Mouse (Mus musculus): ENCODE data around the gene Hibadh. TPM values are rescaled to one million over a fixed set of nuclear protein-coding genes. Genes with fewer than 3 reads are reported as not detected.

The Hibadh gene
- total RNA-seq, 2 experiments from 2014 or later, result 159 to 203 TPM

DNA sequence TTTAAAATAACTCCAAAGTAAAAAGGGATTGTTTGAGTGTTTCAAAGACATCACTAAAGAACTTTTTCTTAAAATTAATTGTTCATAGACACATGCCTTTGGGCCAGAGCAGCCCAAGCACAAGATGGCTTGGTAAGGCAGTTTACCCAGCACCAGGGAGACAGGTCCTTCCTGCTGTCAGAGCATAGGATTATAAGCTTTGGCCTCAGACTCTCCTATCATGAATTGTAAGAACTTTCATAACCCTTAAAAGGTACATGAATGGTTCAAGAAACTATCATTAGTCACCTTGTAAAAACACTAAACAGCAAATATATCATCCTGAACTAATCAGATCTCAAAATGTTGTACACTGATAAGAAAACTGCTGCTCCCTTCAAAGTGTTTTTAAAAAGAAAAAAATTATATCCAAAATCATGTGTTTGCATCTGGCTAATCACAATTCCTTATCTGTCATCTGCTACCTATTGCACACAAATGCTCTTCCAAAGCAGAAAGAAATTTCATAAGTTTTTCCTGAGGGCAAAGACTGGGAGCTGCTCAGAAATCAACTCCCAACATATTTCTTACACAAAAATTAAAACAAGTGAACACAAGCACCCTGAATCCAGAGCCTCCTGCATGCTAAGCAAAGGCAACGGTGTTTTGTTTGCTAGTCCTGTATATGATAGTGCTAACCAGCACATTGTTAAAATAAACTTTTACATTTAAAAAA lies 1.6 kb downstream of the Hibadh start:
- DNase-seq, result no peak

DNA sequence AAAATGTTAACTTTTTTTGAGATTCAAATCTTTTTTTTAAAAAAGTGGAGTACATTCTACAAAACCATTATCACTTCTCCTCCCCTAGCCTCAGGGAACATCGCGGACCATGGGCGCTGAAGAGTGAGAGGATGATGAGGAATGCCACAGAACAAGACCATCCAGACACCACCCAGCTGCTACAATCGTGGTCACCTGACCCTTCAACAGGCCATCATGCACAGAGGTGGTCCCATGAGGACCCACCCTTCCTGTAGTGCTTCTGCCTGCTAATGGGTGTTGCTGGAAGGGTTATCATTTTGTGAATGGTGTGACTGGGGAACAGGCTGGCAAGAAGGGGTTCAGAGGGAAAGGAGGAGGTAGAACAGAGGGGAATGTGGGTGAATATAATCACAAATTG lies 2.9 kb downstream of the Hibadh start:
- no peak for DNase-seq

GRCm38 (mm10) chr6:52635395-52635794 lies 4.8 kb downstream of the Hibadh start:
- DNase-seq, result no peak

DNA sequence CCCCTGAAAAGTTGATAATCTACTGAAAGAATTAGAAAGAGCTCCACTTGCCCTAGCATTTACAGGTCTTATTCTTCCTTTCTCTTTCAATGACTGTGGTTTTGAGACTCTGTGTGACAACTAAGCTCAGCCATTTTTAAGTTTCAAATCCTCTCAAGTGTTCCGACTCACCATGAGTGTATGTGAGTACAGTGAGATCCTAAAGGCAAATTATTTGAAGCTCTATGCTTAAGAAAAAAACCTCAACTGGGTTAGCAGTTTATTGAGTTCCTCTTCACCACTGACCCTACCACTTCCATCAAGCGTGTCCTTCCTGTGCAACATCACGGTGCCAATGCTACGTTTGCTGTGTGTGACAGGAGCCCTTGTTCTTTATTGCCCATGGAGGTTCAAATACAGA lies 9.6 kb downstream of the Hibadh start:
- DNase-seq, result no peak

DNA sequence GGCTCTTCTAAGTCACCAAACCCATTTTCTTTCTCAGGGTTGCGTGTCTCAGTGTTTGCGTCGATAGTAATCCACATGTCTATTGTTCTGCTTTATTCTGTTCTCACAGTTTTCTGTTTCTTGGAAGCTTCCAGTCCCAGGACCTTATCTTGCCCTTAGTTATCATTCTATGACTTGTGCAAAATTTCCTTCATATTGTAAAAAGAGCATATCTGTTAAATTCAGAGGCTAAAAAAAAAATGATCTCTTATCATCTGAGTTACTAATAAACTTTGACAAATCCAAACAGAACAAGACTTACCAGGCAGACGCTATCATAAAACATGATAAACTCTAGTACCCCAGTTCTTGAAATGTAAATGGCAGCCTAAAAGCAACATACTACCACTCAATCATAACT lies 11.0 kb downstream of the Hibadh start:
- DNase-seq, result no peak

DNA sequence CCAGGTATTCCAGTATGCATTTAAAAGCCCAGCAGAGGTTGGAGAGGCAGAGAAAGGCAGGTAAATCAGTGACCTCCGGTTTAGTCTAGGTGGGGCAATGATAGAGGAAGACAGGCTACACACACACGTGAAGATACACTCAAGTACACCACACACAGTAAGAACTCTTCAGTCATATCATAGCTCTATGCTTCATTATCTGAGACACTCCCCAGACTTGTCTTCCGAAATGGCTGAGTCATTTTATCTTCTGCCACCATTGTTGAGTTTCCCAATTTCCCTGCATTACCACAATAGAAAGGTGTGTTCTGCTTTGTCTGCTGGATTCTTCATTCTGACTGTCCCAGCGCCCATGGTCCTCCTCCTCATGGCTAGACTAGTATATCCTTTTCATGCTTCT lies 13.5 kb downstream of the Hibadh start:
- no peak for DNase-seq

GRCm38 (mm10) chr6:52623741-52624140 lies 16.4 kb downstream of the Hibadh start:
- no peak for DNase-seq

DNA sequence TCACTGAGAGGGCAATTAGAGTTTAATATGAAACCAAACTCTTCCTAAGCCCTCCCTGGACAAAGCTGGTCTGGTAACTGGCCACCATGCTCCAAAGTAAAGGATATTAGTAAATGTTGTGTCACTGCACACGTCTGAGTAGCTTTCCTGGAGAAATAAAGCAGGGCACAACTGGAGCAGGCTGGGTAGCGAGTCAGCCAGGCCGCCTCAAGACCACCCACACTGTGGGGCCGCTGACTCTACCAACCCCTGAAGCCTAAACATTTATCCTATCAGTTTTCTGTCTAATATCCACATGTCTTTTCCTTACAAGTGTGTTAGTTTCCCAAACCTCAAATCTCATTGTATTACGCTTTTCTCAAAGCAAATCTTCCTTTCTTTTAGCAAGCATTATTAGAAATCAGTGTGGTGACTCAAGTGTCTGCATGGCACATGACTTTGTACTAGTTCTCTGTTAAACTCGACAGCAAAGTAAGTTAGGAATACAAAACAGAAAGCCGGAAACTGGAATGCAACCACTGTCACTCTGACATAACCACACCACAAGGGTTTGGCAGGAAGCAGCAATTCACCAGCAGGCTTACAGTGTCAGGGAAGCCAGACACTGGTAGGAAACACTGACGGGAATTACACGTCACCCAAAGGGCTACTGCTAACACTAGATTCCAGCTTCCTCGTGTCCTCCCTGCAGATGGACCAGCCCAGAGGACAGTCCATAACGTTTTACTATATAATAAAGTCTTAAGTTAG lies 18.3 kb downstream of the Hibadh start:
- DNase-seq, result peak; percentile 7 to 16

- DNase-seq, result no peak
These were observed 20.1 kb downstream of the Hibadh start for GRCm38 (mm10) chr6:52620090-52620489.

- no peak for DNase-seq
These were observed 30.4 kb downstream of the Hibadh start for GRCm38 (mm10) chr6:52609626-52610352.

DNA sequence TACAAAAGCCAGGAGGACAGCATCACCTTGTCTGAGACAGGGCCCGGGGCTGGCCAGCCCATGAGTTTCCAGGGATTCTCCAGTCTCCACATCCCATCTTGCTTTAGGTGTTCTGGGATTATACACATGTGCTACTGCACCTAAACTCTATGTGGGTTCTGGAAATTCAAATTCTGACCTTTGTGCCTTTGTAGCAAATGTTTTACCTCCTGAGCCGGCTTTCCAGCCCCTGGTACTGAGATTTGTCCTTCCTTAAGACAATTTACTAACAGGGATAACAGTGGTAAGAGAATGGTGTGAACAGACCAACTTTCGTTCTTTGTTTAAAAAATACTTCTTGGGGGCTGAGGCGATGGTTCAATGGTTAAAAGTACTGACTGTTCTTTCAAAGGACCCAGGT lies 32.1 kb downstream of the Hibadh start:
- DNase-seq, result no peak

DNA sequence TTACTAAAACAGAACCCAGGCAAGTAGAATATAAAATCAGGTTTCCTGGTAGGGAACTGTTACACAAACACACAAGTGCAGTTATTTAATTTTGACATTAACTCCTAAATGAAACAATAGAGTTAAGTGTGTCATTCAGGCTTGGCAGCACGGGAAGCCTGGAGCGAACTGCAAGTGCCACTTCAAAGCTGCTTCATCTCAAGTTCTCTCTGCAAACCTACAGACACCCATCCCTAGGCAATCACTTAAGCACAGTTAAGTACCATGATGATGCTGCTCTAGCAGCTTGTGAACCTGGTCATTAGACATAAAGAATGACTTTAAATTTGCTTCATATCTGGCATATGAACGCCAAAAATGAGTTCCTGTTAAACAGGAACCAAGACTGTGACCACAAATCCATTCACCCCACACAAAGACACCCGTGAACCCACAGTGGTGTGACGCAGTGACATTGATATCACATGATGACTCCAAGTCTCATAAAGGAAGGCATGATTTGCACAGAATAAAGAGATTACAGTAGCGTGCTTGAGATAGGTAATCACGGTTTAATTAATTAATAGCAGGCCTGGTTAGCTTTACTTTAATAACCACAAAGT lies 33.3 kb downstream of the Hibadh start:
- no peak for DNase-seq

DNA sequence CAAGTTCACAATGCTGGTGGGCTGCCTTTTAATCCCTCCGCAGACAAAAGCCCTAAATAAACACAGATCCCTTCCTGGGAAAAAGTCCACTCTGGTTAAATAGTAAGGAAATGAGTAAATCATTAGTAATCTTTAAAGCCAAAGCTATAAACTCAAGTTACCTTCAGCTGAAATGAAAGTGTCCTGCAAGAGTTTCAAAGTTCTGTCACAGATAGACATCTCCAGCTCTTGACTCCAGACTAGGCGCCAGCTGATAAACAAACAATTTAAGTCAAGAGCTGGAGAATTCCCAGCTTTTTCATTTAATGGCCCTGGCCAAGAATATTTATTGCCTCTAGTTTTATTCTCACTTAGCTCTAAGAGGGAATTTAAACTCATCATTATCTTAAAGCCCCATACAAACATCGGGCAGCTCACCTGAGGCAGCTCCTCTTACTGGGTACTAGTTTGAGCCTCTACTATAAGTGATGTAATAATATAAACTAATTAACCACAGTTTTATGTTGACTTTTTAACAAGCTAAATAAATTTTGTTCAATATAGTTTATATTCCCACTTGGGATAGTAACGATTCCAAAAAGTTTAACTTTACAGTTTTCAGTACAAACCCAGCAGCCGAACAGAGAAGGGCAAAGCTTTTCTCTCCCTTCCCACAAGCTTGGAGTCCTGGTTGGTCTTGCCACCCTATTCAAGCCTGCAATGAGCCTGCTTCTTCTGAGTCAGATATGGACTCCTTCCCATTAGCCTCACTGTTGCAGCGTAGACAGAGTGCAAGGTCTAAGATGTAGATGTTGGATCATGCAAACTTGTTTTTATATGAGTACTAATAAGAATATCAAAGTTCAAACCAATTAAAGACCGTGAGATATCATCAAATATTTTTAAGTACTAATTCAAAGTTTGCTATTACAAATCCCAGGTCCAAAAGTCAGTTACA lies 38.2 kb downstream of the Hibadh start:
- no peak for DNase-seq

- peak; percentile 59 to 72 for DNase-seq
These were observed 39.1 kb downstream of the Hibadh start for GRCm38 (mm10) chr6:52601117-52601516.

- DNase-seq, result no peak
These were observed 45.4 kb downstream of the Hibadh start for GRCm38 (mm10) chr6:52594752-52595151.

DNA sequence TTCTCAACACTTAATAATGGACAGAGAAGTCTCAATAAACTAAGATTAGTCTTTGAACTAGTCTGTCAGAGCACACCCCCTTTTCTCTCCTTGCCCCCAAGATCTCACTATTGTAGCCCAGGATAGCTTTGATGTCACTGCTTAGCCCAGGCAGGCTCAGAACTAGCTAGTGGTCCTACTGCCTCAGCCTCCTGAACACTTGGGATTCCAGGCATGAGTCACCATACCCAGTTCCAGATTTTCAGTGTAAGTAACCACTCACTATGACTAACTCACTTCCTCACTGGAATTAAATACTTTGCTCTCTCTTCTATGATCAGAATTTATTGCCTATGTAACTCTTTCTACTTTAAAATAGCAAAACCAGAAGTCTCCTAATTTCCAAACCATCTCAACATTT lies 53.6 kb downstream of the Hibadh start:
- DNase-seq, result no peak

- DNase-seq, result peak; percentile 14 to 45
These were observed 55.8 kb downstream of the Hibadh start for GRCm38 (mm10) chr6:52584383-52584782.

GRCm38 (mm10) chr6:52581081-52581480 lies 59.1 kb downstream of the Hibadh start:
- peak in 1 of 2 experiments; percentile 6 for DNase-seq

- DNase-seq, result peak in 1 of 2 experiments; percentile 23
These were observed 61.9 kb downstream of the Hibadh start for GRCm38 (mm10) chr6:52578322-52578721.

DNA sequence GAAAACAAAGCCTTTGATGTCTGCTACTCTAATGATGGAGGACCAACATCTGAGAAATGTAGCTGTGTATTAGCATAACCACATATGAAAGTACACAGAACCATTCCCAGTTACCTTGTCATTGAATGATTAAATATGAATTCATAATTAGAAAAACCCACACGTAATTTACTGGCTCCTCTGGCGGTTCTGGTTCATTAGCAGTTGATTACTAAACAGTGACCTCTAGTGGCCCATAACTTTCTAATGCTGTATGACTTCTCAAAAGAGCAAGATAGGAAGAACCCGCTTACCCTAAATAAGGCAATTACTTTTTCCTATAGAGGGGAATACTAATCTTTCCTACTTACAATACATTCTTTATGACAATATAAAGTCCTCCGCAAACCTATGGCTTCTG lies 62.9 kb downstream of the Hibadh start:
- no peak for DNase-seq

- DNase-seq, result no peak
These were observed 71.5 kb downstream of the Hibadh start for GRCm38 (mm10) chr6:52568706-52569105.
